Mouse (Mus musculus) spleen, postnatal 14 days (tissue): ENCODE results near the gene 4933428G20Rik.

Experiments used
- DNase-seq, 2 experiments: peaks; one replicate each; pipeline ENCODE4 v3.0.0; 2021 to 2022; ENCODE audit warnings: low spot score in 2 of 2

4933428G20Rik gene

GRCm38 (mm10) chr11:97532950-97533582 is 32.9 kb upstream of the 4933428G20Rik start:
- no peak for DNase-seq

GRCm38 (mm10) chr11:97532354-97532753 is 32.2 kb upstream of the 4933428G20Rik start:
- no peak for DNase-seq

- DNase-seq, result peak; percentile 60 to 76
Observed at GRCm38 (mm10) chr11:97531381-97532260, 31.5 kb upstream of the 4933428G20Rik start.

- no peak for DNase-seq
Observed at GRCm38 (mm10) chr11:97530961-97531360, 30.8 kb upstream of the 4933428G20Rik start.

GRCm38 (mm10) chr11:97530069-97530468 is 29.9 kb upstream of the 4933428G20Rik start:
- no peak for DNase-seq

GRCm38 (mm10) chr11:97528282-97528808 is 28.2 kb upstream of the 4933428G20Rik start:
- no peak for DNase-seq

- DNase-seq, result no peak
Observed at GRCm38 (mm10) chr11:97525313-97525712, 25.2 kb upstream of the 4933428G20Rik start.

- DNase-seq, result no peak
Observed at GRCm38 (mm10) chr11:97524306-97524705, 24.2 kb upstream of the 4933428G20Rik start.

- DNase-seq, result no peak
Observed at GRCm38 (mm10) chr11:97523827-97524261, 23.7 kb upstream of the 4933428G20Rik start.

- DNase-seq, result no peak
Observed at GRCm38 (mm10) chr11:97523107-97523506, 23.0 kb upstream of the 4933428G20Rik start.

- no peak for DNase-seq
Observed at GRCm38 (mm10) chr11:97521741-97522474, 21.8 kb upstream of the 4933428G20Rik start.

- DNase-seq, result no peak
Observed at GRCm38 (mm10) chr11:97520541-97520940, 20.4 kb upstream of the 4933428G20Rik start.

- no peak for DNase-seq
Observed at GRCm38 (mm10) chr11:97513066-97513465, 12.9 kb upstream of the 4933428G20Rik start.

GRCm38 (mm10) chr11:97512511-97512910 is 12.4 kb upstream of the 4933428G20Rik start:
- DNase-seq, result no peak

GRCm38 (mm10) chr11:97511661-97512369 is 11.7 kb upstream of the 4933428G20Rik start:
- DNase-seq, result peak in 1 of 2 experiments; percentile 44

GRCm38 (mm10) chr11:97510966-97511660 is 11.0 kb upstream of the 4933428G20Rik start:
- DNase-seq, result peak; percentile 46 to 67

GRCm38 (mm10) chr11:97509715-97510485 is 9.8 kb upstream of the 4933428G20Rik start:
- no peak for DNase-seq

- no peak for DNase-seq
Observed at GRCm38 (mm10) chr11:97509058-97509457, 8.9 kb upstream of the 4933428G20Rik start.

- DNase-seq, result no peak
Observed at GRCm38 (mm10) chr11:97508198-97508597, 8.1 kb upstream of the 4933428G20Rik start.

- DNase-seq, result no peak
Observed at GRCm38 (mm10) chr11:97506331-97506730, 6.2 kb upstream of the 4933428G20Rik start.
